Mouse (Mus musculus) spleen, adult 2 months (tissue): Measurements from ENCODE around the gene Zfp655.

Experiments used
- CTCF ChIP-seq: fragments of 200-500 bp; IDR thresholded peaks from 2 replicates; pipeline ENCODE4 v1.5.1; 2011; ENCODE audit warnings: mild to moderate bottlenecking, inconsistent platforms; ENCODE audit not compliant: insufficient read depth, insufficient read length, insufficient replicate concordance; ENCODE audit errors: extremely low read depth
- POLR2A ChIP-seq: fragments of 200-500 bp; IDR thresholded peaks from 2 replicates; pipeline ENCODE4 v1.6.1; 2011; ENCODE audit warnings: low read depth, low read length, inconsistent platforms

DNA sequence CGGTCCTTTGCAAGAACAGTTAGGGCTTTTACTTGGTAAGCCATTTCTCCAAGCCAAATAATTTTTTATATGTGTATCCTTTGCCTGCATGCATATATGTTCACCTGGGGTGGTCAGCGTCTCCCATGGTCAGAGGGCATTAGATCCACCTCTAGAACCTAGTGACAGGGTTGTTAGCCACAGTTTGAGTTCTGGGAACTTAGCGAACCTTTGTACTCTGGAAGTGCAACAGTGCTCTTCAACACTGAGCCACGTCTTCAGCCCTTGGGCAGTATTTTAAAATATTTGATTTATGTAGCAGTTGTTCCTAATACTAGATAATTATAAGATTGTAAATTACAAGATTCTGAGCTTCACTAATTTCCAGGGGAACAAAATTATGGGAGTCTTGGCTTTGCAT, 874 bp upstream of the Zfp655 start:
- TF ChIP-seq CTCF = no peak
- TF ChIP-seq POLR2A = no peak
